Comparison of ENCODE assay signal across 14 mouse cellular contexts in the genomic region with DNA sequence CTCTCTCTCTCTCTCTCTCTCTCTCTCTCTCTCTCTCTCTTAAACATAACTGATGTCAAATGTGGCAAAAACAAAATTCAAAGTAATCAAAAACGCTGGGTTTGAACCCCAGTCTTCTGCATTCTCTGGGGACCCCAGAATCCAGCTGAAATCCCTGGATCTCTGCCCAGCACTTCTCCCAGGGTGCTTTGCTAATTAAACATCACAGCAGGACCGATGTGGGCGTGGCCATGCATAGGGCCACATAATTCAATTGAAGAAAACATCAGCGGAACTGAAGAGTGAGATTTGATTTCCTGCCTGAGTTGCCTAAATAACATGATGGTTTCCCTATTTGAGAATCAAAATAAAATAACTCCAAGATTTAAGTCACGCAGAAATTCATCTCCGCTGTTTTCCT.
DNase-seq lines count a peak whose midpoint lies in the region.
"Had no signal": no experiment of that assay in that cellular context is flagged by ENCODE, and none has a peak within 500 bp of the region (broad histone marks: within the 10 kb centered on the region; RNA-seq: fewer than 3 reads in every experiment).

No protein-coding gene starts in this region.

- DNase-seq in heart, adult 18-20 months: peak; percentile 43 to 56
- no peak for DNase-seq in heart, postnatal 36 days
- peak; percentile 36 for DNase-seq in kidney, postnatal 14 days
- no peak for DNase-seq in kidney, adult 18-20 months
- DNase-seq in MN1 (ENCODE audit: low spot score): peak; percentile 76
- DNase-seq in gastrocnemius, adult 18-20 months (ENCODE audit: low spot score): peak; percentile 38
- no peak for DNase-seq in layer of hippocampus, adult 9-10 months (ENCODE audit: low spot score)
- DNase-seq in right cerebral cortex, adult 18-20 months: no peak
- DNase-seq: adrenal gland, postnatal 14 days; cerebellum, adult 9-11 months; layer of hippocampus, postnatal 36 days; liver, postnatal 0 days; right cerebral cortex, postnatal 14 days; thymus, adult 18-20 months had no signal

- intact Hi-C loops in heart, postnatal 36 days (cut with DNase I): no loop called here

Comparison
In these comparisons a context has a peak if more than half of its experiments do, and no peak if none do; other contexts are left out.
1. DNase-seq: peak in heart, adult 18-20 months (2 of 2), kidney, postnatal 14 days (single experiment), MN1 (single experiment) and gastrocnemius, adult 18-20 months (single experiment); none in heart, postnatal 36 days (0 of 2), kidney, adult 18-20 months (single experiment), layer of hippocampus, adult 9-10 months (single experiment) and right cerebral cortex, adult 18-20 months (single experiment).